Mouse (Mus musculus) kidney, postnatal 14 days (tissue): ENCODE data around the gene Iqub.
A peak's percentile ranks its signal among the peaks of the same experiment; 100 is the strongest.

Source experiments
- DNase-seq: peaks from one replicate; pipeline ENCODE4 v3.0.0; 2022; ENCODE audit warnings: mixed read lengths

The Iqub gene

GRCm38 (mm10) chr6:24514552-24515284 is at the start of gene Iqub:
Gene Iqub (minus strand): TSS chr6:24515067.
- DNase-seq: peak; percentile 64

- no peak for DNase-seq
Observed at GRCm38 (mm10) chr6:24564081-24564480, 49.2 kb upstream of the Iqub start.

- DNase-seq: no peak
Observed at GRCm38 (mm10) chr6:24555488-24555887, 40.6 kb upstream of the Iqub start.

- DNase-seq: no peak
Observed at GRCm38 (mm10) chr6:24554427-24555086, 39.7 kb upstream of the Iqub start.

GRCm38 (mm10) chr6:24552046-24552445 is 37.2 kb upstream of the Iqub start:
- no peak for DNase-seq

GRCm38 (mm10) chr6:24549801-24550200 is 34.9 kb upstream of the Iqub start:
- no peak for DNase-seq

- DNase-seq: peak; percentile 52
Observed at GRCm38 (mm10) chr6:24546716-24547420, 32.0 kb upstream of the Iqub start.

GRCm38 (mm10) chr6:24543119-24543591 is 28.3 kb upstream of the Iqub start:
- no peak for DNase-seq

GRCm38 (mm10) chr6:24542393-24542792 is 27.5 kb upstream of the Iqub start:
- DNase-seq: no peak

- DNase-seq: no peak
Observed at GRCm38 (mm10) chr6:24540106-24540505, 25.2 kb upstream of the Iqub start.

- DNase-seq: no peak
Observed at GRCm38 (mm10) chr6:24538435-24538834, 23.6 kb upstream of the Iqub start.

- no peak for DNase-seq
Observed at GRCm38 (mm10) chr6:24532804-24533203, 17.9 kb upstream of the Iqub start.

GRCm38 (mm10) chr6:24530711-24531420 is 16.0 kb upstream of the Iqub start:
- DNase-seq: no peak

- DNase-seq: peak; percentile 74
Observed at GRCm38 (mm10) chr6:24530166-24530565, 15.3 kb upstream of the Iqub start.

GRCm38 (mm10) chr6:24528064-24528243 is 13.1 kb upstream of the Iqub start, which contains the start of gene Asb15:
Gene Asb15 (plus strand): TSS chr6:24528144.
- no peak for DNase-seq

- peak; percentile 96 for DNase-seq
Observed at GRCm38 (mm10) chr6:24527155-24528063, 12.5 kb upstream of the Iqub start, which contains the start of gene Ndufa5. Gene Ndufa5 (minus strand): TSS chr6:24528013.

GRCm38 (mm10) chr6:24525705-24526104 is 10.8 kb upstream of the Iqub start:
- DNase-seq: no peak

- DNase-seq: peak; percentile 41
Observed at GRCm38 (mm10) chr6:24516197-24516596, 1.3 kb upstream of the Iqub start.

- no peak for DNase-seq
Observed at GRCm38 (mm10) chr6:24504141-24504540, 10.7 kb downstream of the Iqub start.

GRCm38 (mm10) chr6:24490341-24490740 is 24.5 kb downstream of the Iqub start:
- no peak for DNase-seq

- no peak for DNase-seq
Observed at GRCm38 (mm10) chr6:24486530-24486929, 28.3 kb downstream of the Iqub start.

GRCm38 (mm10) chr6:24470571-24471132 is 44.2 kb downstream of the Iqub start:
- no peak for DNase-seq
